Mouse (Mus musculus) urinary bladder, postnatal 4 days (tissue): ENCODE results near the gene Ngly1.
A peak's percentile ranks its signal among the peaks of the same experiment; 100 is the strongest.

Source experiments
- DNase-seq, 2 experiments: peaks; one replicate each; pipeline ENCODE4 v3.0.0; 2021 to 2022; ENCODE audit warnings: low spot score in 2 of 2

Gene Ngly1

DNA sequence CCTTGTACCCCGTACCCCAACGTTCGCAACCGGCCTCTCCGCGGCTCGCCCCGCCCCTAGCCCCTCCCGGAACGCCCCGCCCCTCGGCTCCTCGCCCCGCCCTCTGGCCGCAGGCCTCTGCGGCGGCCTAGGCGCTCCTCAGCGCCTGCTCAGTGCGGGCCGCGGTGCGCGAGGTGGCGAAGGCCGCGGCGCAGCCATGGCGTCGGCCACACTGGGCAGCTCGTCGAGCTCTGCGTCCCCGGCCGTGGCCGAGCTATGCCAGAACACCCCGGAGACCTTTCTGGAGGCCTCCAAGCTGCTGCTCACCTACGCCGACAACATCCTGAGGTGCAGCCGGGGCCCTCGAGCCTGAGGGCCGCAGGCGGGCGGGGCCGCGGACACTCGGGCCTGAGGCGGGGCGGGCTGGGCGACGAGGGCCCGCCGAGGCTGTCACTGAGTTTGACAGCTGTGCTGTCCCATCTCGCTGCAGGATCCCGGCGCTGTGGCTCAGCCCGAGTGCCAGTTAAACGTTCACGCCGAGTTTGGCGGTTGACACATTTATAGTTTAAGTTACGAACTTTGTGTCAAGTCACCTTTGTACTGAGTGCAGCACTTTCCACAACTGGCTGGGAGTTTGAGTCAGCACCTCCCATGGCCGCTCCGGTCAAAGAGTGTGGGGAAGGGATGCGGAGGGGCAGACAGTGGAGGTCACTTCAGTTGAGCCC is at the start of gene Ngly1, which contains the start of gene Oxsm:
Gene Ngly1 (plus strand): TSS at position 110 of the 704 bp plus-strand sequence.
Gene Oxsm (minus strand): TSS at position 638 of the 704 bp plus-strand sequence.
- peak; percentile 85 to 87 for DNase-seq

DNA sequence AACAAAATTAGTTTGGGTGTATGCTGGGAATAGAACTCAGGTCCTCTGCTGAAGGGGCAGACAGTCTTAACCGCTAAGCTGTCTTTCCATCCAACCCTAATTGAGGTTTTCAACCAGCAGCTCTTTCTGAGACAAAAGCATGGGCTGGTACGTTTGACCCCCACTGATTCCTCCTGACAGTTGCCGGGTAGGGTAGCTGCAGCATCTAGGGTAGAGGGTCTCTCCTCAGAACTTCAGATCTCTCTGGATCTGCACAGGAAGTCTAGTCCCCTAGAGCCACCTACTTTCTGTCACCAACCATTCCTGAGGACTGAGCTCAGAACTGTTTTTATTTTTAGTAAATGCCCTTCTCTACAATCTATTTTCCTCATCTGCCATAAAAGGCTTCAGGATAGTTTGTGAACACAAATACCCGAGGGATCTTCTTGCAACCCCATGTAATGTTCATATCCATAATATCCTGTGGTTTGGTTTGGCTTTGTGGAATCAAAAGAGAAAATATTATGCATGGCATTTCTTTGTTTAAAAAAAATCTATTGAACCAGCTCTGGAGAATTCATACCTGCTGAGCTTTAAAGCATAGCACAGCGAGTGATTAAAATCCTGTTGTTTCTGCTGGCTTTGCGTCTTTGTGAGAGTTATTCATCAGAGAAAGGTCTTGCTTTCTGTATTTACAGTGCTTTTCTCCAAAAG is 48.7 kb upstream of the Ngly1 start:
- DNase-seq: no peak

DNA sequence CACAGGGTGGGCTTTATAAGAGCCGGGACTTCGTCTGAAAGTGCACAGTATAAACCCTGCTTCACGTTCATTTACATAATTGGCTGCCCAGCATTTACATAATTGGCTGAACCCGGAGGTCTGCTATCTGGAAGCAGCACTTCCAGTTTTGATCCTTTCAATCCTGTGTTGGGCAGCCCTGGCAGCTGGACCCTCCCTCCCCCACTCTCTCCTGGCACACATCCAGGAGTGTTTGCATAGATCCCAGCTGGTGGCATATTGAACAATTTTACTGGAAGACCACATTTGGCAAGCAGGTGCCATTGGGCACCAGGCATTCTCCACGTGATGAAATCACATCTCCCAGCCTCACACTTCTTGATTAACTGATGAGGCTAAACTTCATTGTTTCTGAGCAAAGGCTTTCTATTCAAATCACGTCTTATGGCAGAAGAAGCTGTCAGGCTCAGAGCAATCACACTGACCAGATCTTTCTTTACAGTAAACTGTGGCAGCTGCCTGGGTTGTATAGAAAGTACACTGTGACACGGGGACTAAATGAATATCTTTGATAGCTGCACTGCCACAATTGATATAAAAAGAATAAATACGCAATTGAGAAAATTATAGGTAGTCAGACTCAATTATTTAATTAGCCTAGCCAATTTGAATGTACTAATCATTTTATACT is 48.0 kb upstream of the Ngly1 start:
- DNase-seq: no peak

DNA sequence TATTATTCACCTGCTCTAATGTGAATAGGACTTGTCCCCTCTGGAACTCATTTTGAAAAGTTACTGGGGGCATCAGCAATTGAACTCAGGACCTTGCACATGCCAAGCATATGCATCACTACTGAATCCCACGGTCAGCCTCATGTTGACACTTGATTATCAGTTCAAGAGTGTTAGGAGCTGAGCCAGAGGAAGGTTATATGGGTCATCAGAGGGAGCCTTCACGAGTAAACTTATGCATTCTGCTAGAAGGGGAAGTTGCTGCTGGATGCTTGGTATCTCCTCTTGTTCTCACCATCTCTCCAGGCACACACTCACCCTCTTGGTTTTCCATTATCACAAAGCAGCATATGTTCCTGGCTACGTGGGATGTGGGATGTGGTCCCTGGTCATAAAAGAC is 47.4 kb upstream of the Ngly1 start:
- no peak for DNase-seq

DNA sequence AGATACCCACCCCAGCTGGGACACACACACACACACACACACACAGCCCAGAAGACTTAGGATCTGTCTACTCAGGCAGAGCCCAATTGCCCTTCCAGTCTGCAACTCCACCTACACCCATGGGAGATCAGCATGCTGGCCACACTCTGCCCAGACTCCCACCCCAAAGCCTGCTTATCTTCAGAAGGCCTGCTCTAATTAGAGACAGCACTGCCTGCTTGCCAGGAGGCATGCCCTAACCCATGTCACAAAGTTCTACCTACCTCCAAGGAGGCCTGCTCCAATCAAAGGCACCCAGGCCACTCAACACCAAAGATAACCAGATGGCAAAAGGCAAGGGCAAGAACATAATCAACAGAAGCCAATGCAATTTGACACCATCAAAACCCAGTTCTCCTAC is 41.4 kb upstream of the Ngly1 start:
- DNase-seq: no peak

DNA sequence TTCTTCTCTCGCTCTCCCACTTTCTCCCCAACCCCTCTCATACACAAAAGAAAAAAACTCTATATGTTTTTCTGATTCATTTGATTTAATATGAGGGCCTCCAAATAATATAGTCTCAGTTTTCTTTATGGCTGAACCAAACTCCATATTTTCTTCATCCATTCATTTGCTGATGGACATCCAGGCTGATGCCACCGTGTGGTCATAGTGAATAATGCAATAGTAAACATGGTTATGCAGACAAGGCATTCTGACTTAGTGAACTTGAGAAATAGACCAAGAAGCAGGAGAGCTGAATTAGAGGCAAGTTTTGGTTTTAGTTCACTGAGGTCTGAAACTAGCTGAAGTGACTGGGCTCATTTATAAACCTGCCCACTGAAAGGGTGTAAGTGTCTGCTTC is 30.1 kb upstream of the Ngly1 start:
- no peak for DNase-seq

DNA sequence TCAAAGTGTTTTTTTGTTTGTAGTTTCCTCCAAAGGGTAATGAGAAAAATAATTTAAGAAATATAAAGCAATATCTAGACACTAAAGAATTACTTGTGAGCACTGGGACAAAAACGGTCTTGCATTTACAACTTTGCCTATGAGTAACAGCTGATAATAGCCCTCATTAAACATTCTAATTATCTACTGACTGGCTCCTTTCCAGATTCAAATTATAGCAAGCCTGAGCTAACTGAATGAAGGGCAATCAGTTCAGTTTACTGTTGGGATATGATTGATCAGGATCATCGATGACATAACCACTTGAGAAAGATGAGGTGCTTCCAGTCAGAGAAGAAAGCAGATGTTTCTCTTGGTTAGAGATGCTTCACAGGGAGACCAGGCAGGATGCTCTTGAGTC is 19.7 kb upstream of the Ngly1 start:
- DNase-seq: no peak

DNA sequence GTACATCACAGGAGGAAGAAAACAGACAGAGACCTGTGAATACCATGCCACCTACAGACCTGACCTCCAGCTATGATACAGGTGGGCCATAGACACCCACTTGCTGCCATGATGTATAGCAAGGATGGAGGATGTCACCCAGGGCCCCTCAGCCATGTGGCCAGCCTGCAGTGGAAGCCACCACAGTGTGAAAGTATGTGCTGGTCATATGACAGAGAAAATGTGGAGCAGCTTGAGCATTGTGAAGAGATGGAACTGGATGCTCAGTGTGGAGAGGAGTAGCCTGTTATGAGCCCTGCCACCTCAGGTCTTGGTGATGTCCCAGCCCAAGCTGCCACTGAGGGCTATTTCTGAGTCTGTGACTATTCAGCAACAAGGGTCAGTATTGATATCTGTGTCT is 18.5 kb upstream of the Ngly1 start:
- no peak for DNase-seq

DNA sequence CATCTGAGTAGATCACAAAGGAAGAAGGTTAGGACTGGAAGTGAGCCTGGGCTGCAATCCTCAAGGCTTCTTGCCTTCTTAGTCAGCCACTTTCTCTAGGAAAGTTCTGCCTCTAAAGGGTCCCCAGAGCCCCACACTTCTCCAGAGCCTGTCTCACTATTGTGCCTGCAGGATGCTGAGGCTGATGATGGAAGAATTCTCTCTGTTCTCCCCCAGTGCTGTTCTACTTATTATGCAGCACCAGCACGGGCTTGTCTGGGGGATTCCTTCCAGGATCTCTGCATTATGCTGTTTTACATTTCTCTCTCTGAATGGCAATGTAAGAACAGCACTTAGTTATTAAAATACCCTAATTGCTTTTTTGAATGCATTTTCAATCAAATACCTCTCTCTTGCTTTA is 15.6 kb upstream of the Ngly1 start:
- no peak for DNase-seq

DNA sequence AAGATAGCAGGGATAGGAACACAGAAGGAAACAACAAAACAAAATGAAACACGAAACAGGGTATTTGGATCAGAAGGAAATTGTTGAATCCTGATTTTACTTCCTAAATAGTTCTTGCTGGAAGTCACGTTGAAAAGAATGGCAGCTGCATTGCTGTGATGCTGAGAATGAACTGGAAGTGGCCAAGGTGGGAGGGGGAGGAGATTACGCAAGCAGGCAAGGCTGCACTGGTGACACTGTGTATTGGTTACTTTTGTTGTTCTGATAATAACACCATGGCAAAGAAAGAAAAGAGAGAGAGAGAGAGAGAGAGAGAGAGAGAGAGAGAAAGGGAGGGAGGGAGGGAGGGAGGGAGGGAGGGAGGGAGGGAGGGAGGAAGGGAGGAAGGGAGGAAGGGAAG is 12.6 kb upstream of the Ngly1 start:
- no peak for DNase-seq

DNA sequence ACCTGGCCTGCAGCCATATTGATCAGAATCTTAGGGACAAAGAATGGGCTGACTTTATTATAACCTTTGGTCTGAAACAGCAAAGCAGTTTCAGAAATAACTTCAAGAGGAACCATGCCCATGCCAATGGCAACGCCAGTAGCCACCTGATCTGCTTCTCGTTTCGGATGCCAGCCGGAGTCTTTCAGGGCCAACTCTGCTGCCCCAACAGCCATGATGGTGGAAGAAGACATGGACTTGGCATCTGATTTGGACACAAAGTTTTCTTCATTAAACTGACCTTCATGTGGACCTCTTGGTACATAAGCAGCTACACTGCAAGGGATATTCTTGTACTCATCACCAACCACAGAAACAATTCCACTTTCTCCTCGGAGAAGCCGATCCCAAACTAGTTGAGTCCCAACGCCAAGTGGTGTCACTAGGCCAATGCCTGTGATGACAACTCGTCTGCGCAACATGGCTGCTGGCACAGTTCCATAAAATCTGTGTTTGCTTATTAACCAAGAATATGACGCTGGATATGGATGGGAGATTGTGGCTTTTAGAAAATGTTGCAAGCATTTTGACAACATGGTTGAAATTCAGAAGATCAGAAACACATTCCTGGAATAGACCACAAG is 6.8 kb upstream of the Ngly1 start:
- DNase-seq: no peak

DNA sequence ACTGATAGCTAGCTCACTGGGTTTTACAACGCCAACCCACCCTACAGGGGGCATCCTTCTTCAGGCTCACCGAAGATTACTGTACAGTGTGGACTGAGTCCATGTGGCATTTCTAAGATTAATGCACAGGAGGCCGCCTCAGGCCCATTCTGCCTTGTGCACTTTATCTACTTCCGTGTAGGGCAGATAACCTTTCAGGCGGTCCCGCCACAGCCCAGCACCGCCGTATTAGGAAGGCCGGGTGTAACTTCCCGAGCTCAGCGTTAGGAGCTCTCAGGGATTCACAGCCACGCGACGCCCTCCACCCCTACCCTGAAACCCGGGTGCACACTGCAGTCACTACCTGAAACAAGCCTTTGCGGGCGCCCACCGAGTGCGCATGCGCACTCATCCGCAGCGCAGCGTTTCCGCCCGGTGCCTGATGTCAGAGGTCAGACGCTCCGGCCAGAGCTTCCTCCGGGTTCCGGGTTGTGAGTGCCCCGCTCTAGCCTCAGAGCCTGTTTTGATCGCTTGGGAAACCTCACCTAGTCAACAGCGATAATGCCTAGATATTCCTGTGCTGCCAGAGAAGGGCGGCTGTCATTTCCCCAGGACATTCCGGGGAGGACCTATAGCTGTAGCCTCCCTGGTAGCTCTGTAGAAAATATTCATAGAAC is 6.0 kb upstream of the Ngly1 start:
- peak; percentile 84 to 87 for DNase-seq

DNA sequence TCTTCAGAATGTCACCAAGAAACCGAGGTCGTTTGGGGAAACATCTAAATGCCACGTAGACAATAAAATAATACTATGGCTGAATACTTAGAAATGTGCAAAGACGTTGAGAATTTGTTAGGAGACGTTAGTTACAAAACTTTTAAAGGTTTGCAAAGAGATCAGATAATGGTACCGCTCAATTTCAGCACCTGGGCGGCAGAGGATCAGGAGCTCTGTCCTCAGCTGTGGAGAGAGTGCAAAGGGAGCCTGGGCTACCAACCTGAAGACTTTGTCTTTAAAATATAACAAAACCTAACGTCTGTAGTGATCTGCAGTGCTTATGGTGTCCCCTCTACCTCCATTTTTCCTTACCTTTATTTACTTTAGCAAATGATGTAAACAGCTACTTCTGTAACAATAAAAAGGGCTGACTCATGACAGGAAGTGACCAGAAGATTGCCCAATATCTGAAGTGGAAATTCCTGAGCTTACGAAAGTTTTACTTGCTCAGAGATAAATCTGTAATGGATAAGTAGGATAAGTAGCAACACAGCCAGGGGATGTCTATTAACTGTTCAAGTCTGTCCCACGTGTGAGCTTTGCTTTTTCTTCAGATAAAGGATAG is 5.4 kb upstream of the Ngly1 start:
- no peak for DNase-seq

DNA sequence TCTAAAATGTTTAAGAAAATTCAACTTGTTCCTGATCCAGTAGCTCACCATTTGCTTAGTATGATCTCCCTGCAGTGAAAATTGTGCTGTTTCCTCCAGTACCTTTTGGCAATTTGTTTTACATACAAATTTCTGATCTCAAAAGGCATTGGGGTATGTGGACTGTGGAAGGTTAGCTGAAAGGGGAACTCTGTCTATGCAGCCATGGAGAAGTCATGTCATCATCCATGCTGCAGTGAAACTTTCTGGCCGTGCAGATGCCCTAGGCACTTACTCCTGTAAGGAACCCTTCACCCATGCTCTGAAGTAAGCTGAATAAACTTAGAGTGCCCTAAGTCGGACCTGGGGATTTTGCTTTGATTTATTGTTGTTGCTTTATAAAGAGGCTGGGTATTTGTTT is 4.7 kb upstream of the Ngly1 start:
- no peak for DNase-seq

DNA sequence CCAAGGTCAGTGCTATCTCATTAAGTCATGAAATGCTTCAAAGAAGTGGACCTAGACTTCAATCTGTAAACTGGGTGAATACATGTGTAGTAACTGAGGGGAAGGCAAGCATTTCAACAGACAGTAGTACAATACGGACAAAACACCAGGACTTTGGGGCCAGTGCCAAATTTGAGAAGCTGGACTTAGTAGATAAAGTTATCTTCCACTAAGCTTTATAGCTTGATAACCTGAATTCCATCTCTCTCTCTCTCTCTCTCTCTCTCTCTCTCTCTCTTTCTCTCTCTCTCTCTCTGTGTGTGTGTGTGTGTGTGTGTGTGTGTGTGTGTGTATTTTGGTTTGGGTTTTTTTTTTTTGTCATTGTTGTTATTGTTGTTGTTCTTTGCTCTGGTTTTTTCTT is 4.0 kb upstream of the Ngly1 start:
- no peak for DNase-seq

DNA sequence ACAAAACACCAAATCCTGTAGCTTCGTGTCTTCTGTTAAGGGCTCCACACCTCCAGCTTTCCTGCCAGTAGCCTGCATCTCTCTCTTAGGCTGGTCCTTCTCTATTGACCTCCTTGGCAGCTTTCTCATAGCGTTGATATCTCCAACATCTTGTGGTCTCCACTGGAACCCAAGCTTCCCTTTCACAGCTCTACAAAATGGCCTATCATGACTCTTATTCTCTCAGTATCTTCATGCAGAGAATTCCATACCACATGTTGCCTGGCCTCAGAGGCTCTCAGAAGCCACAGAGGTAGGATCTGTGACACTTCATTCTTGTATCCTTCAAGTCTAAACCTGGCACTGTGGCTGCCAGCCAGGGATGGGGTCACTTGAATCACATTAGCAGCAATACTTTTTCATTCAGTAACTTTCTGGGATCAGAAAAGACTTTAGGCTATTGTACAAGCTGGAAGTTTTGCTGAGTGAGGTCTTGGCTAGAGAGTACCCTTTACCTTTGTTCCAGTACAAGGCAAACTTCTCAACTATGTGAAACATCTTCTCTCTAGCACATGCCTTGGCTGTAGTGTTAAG is 2.7 kb upstream of the Ngly1 start:
- no peak for DNase-seq

DNA sequence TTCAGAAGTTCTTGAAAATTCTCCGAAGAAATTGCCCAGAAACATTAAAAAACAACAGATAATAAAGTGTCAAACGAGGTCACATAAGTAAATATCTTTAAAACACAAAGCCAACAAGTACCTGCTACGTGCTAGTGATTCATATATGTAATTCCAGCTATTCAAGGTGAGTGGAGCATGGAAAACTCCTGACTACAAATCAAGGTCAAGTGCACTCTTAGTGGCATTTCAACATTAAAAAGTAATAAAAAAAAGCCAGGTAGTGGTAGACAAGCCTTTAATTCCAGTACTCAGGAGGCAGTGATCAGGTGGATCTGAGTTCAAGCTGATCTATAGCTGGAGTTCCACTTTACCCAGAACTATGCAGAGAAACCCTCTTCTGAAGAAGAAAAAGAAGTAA is 945 bp upstream of the Ngly1 start:
- no peak for DNase-seq

DNA sequence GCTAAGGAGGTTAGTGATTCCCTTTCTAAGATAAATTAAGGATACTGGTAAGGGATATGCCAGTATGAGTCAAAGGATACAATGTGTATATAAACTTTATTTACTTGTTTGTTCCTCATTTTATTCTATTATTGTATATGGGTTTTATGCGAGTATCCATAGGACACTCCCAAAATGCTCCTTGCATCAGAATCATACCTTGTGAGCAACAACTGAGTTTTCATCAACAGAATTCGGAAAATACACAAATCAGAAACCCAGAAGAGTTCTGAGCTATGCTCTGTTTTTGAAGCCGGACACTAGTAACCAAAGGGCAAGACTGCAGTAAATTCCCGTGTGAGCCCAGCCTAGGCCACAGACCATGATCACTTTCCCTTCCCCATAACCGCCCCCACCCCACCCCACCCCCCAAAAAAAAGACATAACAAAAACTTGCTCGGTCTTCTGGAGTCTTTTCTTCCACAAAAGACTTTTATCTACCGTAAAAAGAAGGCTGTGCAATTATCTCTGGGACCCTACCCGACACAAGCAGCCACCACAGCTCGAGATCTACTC is 400 bp upstream of the Ngly1 start:
- no peak for DNase-seq

DNA sequence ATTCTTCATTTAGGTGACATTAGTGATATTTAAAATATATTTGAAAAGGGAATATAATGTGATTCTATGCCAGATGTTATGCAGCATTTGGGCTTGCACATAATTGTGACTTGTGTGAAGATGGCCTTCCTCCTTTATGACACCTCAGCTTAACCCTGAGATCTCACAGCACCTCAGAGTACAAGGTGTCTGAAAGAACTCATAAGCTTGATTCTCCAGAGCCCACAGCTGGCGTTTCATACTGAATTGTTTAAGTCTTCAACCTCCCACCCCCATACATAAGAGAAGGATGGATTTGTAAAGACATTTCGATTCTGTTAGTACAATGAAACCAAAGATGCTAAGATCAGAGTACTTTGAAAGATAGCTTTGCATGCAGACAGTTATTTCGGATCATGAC is 1.0 kb downstream of the Ngly1 start:
- no peak for DNase-seq

DNA sequence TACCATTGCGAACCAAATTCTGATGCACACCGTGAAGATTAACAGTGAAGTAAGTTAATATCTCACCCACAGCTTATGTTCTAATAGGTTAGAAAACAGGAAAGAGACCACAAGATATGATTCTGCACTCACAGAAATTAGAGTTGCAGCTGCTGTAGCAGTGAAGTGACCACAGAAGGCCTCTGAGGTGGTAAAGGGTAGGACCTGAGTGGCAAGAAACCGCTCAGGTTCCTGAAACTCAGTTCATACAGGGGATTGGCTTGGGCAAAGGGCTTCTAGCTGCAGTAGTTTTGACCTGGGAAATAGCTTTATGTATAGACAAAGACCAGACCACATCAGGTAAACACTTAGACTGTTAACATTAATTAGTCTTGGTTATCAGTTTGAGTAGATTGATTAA is 6.7 kb downstream of the Ngly1 start:
- DNase-seq: no peak

DNA sequence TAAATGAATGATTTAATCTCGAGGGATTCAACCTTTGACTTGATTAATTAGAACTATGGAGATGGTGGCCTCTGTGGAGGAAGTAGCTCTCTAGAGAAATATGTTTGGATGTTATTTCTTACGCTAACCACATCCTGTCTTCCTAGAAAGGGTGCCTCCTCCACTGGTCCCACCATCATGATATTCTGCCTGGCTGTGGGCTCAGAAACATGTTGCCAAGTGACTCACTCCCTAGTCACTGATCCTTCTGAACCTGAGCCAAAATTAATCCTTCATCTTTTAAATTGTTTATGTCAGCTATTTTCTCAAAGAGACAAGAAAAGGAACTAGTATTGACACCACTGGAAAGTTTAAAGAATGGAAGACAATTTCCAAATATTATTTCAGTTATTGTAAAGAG is 7.1 kb downstream of the Ngly1 start:
- no peak for DNase-seq
